Mouse (Mus musculus) heart, embryonic 14.5 days (tissue): ENCODE data around the gene Pym1. TPM values are rescaled to one million over a fixed set of nuclear protein-coding genes. Genes with fewer than 3 reads are reported as not detected.

Experiments
- ATAC-seq: fragments of 200-750 bp; cut with Nextera tagmentation; 2 replicates; pipeline ENCODE4 v1.8.0; 2017; ENCODE audit warnings: low read depth, moderate TSS enrichment; ENCODE audit not compliant: insufficient number of reproducible peaks, insufficient read depth, low FRiP score
- H3K27ac ChIP-seq, 2 experiments: fragments of 200-500 bp in 1 of 2; fragments of 300-500 bp in 1 of 2; sonication (generic) in 1 of 2; replicated peaks in 1 of 2; 2 replicates each; pipeline ENCODE4 v1.5.1; 2012 to 2014; ENCODE audit warnings: low read depth in 2 of 2, low read length in 2 of 2, control low read depth in 1 of 2, mild to moderate bottlenecking in 1 of 2, mixed read lengths in 1 of 2; ENCODE audit not compliant: control insufficient read depth in 1 of 2, insufficient read depth in 1 of 2
- H3K27me3 ChIP-seq: fragments of 300-500 bp; sonication (generic); 2 replicates; pipeline ENCODE4 v1.6.1; 2014; ENCODE audit warnings: mild to moderate bottlenecking, low read length, control low read depth; ENCODE audit not compliant: control insufficient read depth, insufficient read depth
- H3K36me3 ChIP-seq: fragments of 300-500 bp; sonication (generic); 2 replicates; pipeline ENCODE4 v1.6.1; 2014; ENCODE audit warnings: mild to moderate bottlenecking, control low read depth, low read length, mixed read lengths; ENCODE audit not compliant: control insufficient read depth, insufficient read depth
- H3K4me1 ChIP-seq, 2 experiments: fragments of 200-500 bp in 1 of 2; fragments of 300-500 bp in 1 of 2; sonication (generic) in 1 of 2; 2 replicates each; pipeline ENCODE4 v1.6.1; 2012 to 2014; ENCODE audit warnings: low read length in 2 of 2, control low read depth in 1 of 2, mixed read lengths in 1 of 2; ENCODE audit not compliant: control insufficient read depth in 2 of 2, insufficient read depth in 2 of 2
- H3K4me2 ChIP-seq: fragments of 300-500 bp; sonication (generic); 2 replicates; pipeline ENCODE4 v1.6.1; 2014; ENCODE audit warnings: mild to moderate bottlenecking, low read length
- H3K4me3 ChIP-seq, 2 experiments: fragments of 200-500 bp in 1 of 2; fragments of 300-500 bp in 1 of 2; sonication (generic) in 1 of 2; 2 replicates each; pipeline ENCODE4 v1.5.1; 2012 to 2014; ENCODE audit warnings: low read length in 2 of 2, mild to moderate bottlenecking in 2 of 2, control low read depth in 1 of 2, low read depth in 1 of 2, moderate library complexity in 1 of 2; ENCODE audit not compliant: control insufficient read depth in 1 of 2, insufficient read depth in 1 of 2
- H3K9ac ChIP-seq: fragments of 300-500 bp; sonication (generic); 2 replicates; pipeline ENCODE4 v1.6.1; 2014; ENCODE audit warnings: mild to moderate bottlenecking, low read length
- H3K9me3 ChIP-seq: fragments of 300-500 bp; sonication (generic); 2 replicates; pipeline ENCODE4 v1.6.1; 2016; ENCODE audit warnings: low read length, control low read depth; ENCODE audit not compliant: control insufficient read depth
- WGBS: fragments of 180-500 bp; shearing (Covaris S2); extraction: QIAGEN DNeasy Blood & Tissue Kit; methylation state at CpG from one replicate; pipeline ENCODE4 v1.1.7; 2014; 5-methylcytosine and 5-hydroxymethylcytosine counted together
- polyA plus RNA-seq: library from polyadenylated mRNA; unstranded; fragments of >200 nt; fragmentation: Nextera tagmentation; extraction: Ambion mirVana; gene quantifications from 2 replicates; pipeline ENCODE4 v1.2.1, GENCODE M21; 2014

The Pym1 gene
- polyA plus RNA-seq, 1 experiment from 2014 or later, result 18.3 TPM

DNA sequence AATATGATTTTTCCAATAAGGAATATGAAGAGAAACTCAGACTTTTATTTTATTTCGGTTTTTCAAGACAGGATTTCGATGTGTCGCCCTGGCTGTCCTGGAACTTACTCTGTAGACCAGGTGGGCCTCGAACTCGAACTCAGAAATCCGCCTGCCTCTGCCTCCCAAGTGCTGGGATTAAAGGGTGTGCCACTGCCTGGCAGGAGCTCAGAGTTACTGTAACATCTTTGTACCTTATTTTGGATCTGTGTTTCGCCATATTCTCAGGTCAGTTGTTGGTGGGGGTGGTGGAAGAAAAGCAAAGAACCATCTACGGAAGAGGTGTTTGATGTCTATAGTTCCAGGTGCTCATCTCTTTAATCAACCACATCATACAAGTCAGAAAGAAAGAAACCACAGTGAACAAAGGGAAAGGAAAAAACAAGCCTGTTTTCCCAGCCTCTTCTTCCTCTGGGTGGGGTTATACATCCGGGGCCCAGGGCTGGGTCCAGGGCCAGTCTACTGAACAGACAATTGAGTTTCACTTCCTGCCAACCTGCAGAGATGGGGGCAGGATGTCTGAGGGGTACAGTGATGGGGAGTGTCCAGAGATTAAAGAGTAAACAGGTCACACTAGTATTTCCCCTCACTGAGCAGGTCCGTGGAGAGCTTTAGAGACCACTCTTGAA is 1.6 kb upstream of the Pym1 start:
- Histone ChIP-seq H3K4me3 (no peak overlapping the region), H3K9ac (no peak overlapping the region), H3K9me3 (no peaks in the 10 kb centered on the region), H3K4me1 (peaks cover 10 to 27% of the 10 kb centered on the region in 2 experiments), H3K36me3 (no peaks in the 10 kb centered on the region), H3K27ac (no peak overlapping the region), H3K27me3 (peaks cover 6% of the 10 kb centered on the region; the same call in 1 of the 2 replicates), H3K4me2 (no peak overlapping the region)
- 88% methylated on average over 10 of the region's 10 CpGs for WGBS
- ATAC-seq, result no peak

GRCm38 (mm10) chr10:128746972-128747645 is 580 bp upstream of the Pym1 start:
- Histone ChIP-seq H3K4me3 (peak overlapping the region; percentile 86 to 90), H3K4me2 (peak overlapping the region; percentile 95), H3K9ac (peak overlapping the region; percentile 91), H3K27ac (peak overlapping the region; percentile 92 to 94), H3K27me3 (0 out of 2 replicates have a peak, but pooled peaks cover 2% of the 10 kb centered on the region), H3K36me3 (peaks cover 2% of the 10 kb centered on the region; the same call in 1 of the 2 replicates), H3K4me1 (peaks cover 10 to 27% of the 10 kb centered on the region in 2 experiments), H3K9me3 (no peaks in the 10 kb centered on the region)
- no peak for ATAC-seq
- WGBS, result 54% methylated on average over 8 of the region's 9 CpGs

- under 1% methylated on average over 37 of the region's 37 CpGs for WGBS
- Histone ChIP-seq H3K4me2 (peak overlapping the region; percentile 95), H3K27ac (peak overlapping the region; percentile 92 to 94), H3K4me3 (peak overlapping the region; percentile 86 to 90), H3K9ac (peak overlapping the region; percentile 91), H3K27me3 (no peaks in the 10 kb centered on the region), H3K9me3 (no peaks in the 10 kb centered on the region), H3K4me1 (peaks cover 10 to 20% of the 10 kb centered on the region in 2 experiments), H3K36me3 (peaks cover 11% of the 10 kb centered on the region; the same call in 1 of the 2 replicates)
- ATAC-seq, result peak; percentile 83
These were observed 669 bp downstream of the Pym1 start for GRCm38 (mm10) chr10:128748252-128748864.

DNA sequence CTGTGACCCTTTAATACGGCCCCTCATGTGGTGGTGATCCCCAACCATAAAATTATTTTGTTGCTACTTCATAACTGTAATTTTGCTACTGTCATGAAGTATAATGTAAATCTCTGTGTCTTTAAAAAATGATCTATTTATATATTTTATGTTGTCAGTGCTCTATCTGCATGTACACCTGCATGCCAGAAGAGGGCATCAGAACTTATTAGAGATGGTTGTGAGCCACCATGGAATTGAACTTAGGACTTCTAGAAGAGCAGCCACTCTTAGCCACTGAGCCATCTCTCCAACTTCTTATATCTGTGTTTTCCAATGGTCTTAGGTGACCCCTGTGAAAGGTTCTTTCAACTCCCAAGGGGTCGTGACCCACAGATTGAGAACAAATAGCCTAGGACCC is 25.2 kb downstream of the Pym1 start:
- H3K4me1 ChIP-seq, result no peaks in the 10 kb centered on the region
- H3K36me3 ChIP-seq, result peaks cover 1% of the 10 kb centered on the region; the same call in 1 of the 2 replicates
- WGBS, result 72% methylated on average over 2 of the region's 2 CpGs
- no peak overlapping the region for H3K4me3 ChIP-seq
- H3K9ac ChIP-seq, result no peak overlapping the region
- ATAC-seq, result no peak
- no peak overlapping the region for H3K27ac ChIP-seq
- no peak overlapping the region for H3K4me2 ChIP-seq
- H3K9me3 ChIP-seq, result no peaks in the 10 kb centered on the region
- no peaks in the 10 kb centered on the region for H3K27me3 ChIP-seq

DNA sequence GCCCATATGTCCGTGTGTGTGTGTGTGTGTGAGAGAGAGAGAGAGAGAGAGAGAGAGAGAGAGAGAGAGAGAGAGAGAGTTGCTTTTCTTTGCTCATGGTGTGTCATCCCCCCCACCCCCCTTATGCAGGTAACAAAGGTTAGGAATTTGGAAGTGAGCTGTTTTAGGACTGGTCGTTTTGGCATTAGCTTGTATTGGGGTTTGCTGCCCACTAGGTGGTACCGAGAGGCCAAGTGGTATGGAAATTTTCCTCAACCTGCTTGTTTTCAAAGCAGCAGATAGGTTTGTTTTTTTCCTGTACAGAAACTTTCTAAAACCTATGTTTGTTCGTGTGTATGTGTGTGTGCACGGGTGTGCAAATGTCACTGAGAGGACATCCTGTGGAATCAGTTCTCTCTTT is 26.0 kb downstream of the Pym1 start:
- H3K4me2 ChIP-seq, result no peak overlapping the region
- no peaks in the 10 kb centered on the region for H3K27me3 ChIP-seq
- ATAC-seq, result no peak
- no peaks in the 10 kb centered on the region for H3K36me3 ChIP-seq
- no peak overlapping the region for H3K27ac ChIP-seq
- WGBS, result 13% methylated on average over 5 of the region's 5 CpGs
- H3K4me1 ChIP-seq, result no peaks in the 10 kb centered on the region
- no peaks in the 10 kb centered on the region for H3K9me3 ChIP-seq
- no peak overlapping the region for H3K9ac ChIP-seq
- H3K4me3 ChIP-seq, result no peak overlapping the region

DNA sequence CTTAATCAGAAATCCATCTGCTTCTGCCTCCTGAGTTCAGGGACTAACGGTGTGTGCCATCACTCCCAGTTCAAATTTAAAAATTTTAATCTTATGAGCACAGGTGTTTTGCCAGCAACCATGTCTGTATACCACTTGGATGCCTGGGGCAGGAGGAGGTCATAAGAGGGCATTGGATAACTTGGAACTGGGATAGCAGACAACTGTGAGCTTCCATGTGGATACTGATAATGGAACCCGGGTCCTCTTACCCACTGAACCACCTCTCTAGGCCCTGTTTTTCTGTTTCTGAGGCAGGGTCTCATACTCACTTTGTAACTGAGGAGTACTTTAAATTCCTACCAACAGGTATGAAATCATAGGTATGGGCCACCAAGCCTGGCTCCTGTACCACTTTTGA is 30.8 kb downstream of the Pym1 start:
- H3K4me2 ChIP-seq, result no peak overlapping the region
- H3K4me1 ChIP-seq, result peaks cover 0 to 6% of the 10 kb centered on the region in 2 experiments; a peak in 2 of 4 replicates
- no peaks in the 10 kb centered on the region for H3K36me3 ChIP-seq
- no peak for ATAC-seq
- H3K27me3 ChIP-seq, result no peaks in the 10 kb centered on the region
- H3K9ac ChIP-seq, result 0 out of 2 replicates have a peak overlapping the region, but pooled peaks have one; percentile 23
- 83% methylated on average over 2 of the region's 2 CpGs for WGBS
- no peaks in the 10 kb centered on the region for H3K9me3 ChIP-seq
- peak overlapping the region; percentile 32 to 91; a peak in 3 of 4 replicates for H3K27ac ChIP-seq
- H3K4me3 ChIP-seq, result no peak overlapping the region

- Histone ChIP-seq H3K4me2 (peak overlapping the region; percentile 31; the same call in 1 of the 2 replicates), H3K27me3 (no peaks in the 10 kb centered on the region), H3K4me3 (no peak overlapping the region), H3K4me1 (peaks cover 0 to 6% of the 10 kb centered on the region in 2 experiments; a peak in 2 of 4 replicates), H3K9ac (0 out of 2 replicates have a peak overlapping the region, but pooled peaks have one; percentile 23), H3K9me3 (peaks cover 6% of the 10 kb centered on the region; the same call in 1 of the 2 replicates), H3K36me3 (no peaks in the 10 kb centered on the region), H3K27ac (peak overlapping the region; percentile 91 to 94)
- ATAC-seq, result peak; percentile 88
- WGBS, result 35% methylated on average over 8 of the region's 8 CpGs
These were observed 31.5 kb downstream of the Pym1 start for GRCm38 (mm10) chr10:128779011-128779795.
